Mouse (Mus musculus) frontal cortex, postnatal 14 days (tissue): Measurements from ENCODE around the gene Ggta1.

Experiments used
- DNase-seq, 2 experiments: peaks; one replicate each; pipeline ENCODE4 v3.0.0; 2022; ENCODE audit warnings: low spot score in 2 of 2

Gene Ggta1

DNA sequence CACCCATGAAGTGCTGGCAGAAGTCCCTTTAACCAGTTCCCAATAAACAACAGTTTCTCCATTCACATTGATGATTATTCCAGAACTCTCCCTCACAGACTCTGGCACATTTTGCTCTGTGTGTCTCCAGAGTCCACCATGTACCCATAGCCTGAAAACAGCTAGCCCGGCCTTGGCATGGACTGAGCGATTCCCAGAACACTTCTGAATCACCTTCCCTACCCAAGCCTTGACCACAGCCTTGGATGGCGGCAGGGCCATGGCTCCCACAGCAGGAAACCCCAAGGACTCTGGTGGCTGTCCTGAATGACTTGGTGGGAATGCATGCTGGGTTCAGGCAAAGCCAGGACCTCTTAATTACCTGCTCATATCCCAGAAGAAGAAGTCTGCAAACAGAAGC, 22.6 kb downstream of the Ggta1 start:
- DNase-seq: no peak

DNA sequence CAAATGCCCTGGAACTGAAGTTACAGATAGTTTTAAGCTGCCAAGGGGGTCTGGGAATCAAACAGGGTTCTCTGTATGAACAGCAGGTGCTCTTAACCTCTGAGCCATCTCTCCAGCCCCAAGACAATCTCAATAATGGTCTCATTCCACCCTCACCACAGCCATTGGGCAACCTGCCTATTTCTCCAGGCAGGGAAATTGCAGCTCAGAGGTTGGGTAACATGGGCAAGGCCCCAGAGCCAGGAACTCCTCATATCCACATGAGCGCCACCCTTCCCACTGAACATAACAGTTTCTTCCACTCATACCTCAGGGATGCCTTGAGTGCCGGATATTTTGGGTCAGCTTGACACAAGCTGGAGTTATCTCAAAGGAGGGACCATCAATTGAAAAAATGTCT, 25.2 kb downstream of the Ggta1 start:
- DNase-seq: no peak

DNA sequence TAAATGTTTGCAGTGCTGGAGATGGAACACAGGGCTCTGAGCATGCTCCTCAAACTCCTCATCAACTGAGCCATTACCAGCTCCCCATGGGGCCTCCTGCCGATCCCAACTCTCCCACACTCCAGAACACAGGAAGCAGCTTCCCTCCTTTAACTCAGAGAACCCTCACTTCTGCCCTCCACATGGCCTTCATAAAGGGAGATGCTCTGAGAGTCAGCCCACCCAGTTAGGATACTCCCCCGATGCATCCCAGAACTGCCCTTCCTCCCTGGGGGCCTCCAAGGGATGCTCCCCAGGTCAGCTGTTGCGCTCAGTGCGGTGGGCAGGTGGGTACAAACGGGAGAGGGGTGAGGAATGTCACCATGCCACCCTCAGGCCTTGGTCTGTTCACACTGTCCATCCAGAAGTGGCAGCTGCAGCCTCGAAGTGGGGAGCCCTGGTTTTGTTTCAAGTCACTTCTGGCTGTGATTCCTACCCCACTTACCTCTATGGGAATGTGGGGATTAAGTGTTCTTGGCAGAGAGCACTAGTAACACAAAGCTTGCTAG, 28.4 kb downstream of the Ggta1 start:
- DNase-seq: no peak

DNA sequence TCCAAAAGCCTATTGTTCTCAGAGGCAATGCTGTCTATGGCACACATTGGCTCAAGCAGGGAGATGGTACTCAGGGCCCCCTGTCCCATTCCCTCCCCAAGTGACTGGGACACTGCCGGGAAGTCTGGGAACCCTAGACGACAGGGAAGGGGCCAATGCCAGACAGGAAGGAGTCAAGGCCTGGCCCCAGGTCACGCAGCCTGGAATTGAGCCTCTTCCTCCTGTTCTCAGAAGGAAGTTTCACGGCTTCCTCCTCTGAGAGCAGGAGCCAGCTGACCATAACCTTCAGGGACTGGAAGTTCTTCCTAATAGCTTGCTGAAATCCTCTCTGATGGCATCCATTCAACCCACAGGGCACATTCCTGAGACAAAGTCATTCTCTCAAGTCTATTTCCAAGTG, 29.6 kb downstream of the Ggta1 start:
- DNase-seq: no peak

DNA sequence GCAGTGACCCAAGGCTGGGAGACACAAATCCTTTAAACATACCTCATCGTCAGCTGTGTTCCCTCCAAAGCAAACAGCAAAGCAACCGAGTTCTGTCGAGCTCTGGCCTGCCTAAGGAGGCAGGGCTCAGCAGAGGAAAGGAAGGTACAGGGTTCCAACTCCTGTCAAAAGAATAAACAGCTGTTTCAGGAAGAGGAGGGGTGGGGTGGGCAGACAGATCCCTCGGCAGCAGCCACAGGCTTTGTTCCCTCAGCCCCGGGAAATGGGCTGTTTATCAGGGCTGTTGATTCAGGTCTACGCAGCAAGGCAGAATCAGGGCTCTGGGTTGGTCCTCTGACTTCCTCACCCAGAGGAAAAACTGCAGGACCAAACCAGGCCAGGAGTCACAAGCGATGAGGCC, 30.6 kb downstream of the Ggta1 start:
- DNase-seq: no peak

DNA sequence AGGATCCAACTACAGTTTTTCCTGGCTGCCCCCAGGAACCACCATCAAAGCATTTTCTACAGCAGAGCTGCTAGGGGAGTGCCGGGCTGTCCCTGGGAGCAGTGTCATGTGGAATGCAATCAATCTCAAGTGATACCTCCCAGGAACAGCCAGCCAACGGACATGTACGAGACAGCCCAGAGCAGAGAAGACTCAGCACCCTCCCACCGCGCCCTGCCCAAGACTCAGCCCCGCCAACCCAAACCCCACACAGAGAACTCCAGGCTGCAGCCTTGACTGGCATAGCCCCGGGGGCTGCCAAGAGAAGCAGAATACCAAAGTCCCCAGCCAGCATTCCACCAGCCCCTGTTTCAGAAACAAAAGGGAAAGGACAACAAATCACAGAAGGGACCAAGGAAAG, 31.0 kb downstream of the Ggta1 start:
- DNase-seq: no peak

DNA sequence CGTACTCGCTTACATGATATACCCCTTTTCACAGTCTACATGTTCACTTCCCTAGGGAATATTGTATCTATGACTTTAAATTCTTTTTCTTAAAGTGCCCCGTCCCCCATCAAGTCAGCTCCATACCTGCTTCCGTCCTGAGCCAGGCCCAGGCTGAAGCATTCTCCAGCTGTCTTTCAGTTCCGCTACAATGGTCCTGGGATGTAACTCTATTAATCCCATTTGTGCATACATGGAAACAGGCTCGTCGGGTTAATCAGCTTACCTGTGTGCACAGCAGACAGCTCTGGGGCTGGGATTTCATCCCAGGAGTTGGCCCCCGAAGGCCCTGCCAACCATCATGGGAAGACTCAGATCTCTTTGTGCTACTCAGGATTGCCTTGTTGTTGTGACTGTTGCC, 32.2 kb downstream of the Ggta1 start:
- DNase-seq: no peak

DNA sequence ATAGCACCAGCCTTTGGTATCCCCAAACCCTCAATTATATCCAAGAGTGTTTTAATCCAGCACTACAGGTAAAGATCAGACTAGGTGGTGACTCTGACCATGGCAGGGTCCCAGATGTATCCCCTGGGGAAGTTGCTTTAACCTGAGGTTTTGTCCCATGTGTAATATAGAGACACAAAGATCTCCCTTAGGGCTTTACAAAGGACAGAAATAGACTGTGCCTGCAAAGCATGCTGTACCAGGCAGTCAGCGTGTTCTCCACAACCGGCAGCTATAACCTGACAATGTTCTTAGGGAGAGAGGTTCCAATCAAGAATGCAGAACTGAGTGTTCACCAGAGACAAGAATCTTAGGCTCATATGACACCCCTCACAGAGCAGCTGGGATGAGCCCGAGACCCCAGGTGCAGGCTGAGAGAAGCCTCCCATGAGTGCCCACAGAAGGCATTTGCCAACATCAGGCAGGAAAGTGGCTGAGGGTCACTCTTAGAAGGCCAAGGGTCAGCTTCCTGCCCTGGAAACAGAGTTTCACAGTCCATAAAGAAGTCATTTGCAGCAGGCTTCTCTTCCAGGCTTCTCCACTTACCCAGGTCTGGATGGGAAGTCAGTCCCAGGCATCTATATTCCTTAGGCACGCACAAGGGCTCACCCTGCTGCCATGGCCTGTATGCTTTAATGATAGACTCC, 34.3 kb downstream of the Ggta1 start:
- DNase-seq: no peak

DNA sequence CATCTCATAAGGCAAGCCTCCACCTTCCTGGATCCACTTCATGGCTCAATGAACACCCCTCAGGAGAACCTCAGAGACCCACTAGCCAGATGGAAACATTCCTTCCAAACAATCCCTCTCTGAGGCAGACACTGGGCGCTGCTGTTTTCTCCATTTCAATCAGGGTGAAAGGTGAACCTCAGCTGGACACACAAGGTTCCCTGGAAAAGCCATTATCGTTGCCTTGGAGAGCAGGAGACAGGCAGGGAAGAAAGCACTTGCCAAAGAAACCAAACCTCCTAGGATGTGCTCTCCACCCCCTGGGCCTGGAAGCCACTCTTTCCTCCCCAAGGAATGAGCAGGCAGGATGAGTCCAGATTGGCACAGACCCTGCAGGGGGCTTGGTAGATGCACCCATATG, 35.5 kb downstream of the Ggta1 start:
- no peak for DNase-seq

DNA sequence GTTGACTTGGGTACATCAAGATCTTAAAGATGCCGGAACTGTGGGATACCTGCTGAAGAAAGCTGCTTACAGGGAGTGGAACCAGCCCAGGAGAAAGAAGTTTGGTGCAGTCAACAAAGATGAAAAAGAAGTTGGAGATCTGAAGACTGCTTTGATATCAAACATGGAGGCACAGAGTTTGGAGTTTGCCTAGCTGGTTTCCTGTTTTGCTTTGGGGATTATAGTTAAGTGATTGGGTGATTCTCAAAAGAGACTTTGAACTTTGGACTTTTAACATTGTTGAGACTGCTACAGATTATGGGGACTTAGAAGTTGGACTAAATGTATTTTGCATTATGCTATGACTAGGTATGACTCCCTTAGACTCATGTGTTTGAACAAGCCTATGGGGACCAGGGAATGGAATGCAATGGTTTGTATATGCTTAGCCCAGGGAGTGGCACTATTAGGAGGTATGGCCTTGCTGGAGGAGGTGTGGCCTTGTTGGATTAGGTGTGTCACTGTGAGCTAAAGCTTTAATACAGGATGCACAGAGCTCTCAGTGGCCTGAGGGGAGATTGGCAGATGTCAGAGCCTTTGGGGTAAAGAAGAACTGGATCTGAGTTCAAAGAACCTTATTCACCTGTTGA, 39.2 kb downstream of the Ggta1 start:
- no peak for DNase-seq

DNA sequence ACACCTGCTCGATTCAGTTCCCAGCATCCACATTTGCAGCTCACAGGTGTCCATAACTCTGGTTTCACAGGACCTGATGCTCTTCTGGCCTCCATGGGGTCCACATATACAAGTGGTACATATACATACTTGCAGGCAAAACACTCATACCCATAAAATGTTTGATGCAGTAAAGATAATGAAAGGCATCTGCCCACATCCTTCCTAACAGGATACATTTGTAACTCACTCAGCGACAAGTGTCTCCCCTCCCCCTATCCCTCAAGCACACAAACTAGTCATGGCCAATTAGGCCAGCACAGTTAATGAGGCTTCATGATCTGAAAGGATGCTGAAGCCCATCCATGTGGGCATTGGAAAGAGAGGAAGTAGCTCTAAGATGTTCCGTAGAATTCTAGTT, 40.6 kb downstream of the Ggta1 start:
- DNase-seq: no peak

DNA sequence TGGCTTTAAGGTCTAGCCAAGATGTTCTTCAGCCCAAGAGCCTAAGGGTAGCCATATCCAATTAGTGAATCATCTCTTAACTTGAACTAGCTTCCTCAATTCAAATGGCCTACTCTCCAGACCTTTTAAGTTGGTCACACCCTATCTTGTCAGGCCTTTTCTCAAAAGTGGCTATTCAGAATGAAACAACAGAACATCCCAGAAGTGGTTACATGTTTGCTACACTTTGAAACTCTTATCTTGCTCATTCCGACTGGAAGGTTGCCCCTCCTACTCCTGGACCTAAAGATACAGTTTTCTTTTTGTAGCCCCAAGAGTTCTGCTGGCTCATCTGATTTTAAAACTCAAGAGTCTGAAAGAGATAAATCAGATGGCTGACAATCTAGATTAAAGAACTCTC, 42.4 kb downstream of the Ggta1 start:
- no peak for DNase-seq

DNA sequence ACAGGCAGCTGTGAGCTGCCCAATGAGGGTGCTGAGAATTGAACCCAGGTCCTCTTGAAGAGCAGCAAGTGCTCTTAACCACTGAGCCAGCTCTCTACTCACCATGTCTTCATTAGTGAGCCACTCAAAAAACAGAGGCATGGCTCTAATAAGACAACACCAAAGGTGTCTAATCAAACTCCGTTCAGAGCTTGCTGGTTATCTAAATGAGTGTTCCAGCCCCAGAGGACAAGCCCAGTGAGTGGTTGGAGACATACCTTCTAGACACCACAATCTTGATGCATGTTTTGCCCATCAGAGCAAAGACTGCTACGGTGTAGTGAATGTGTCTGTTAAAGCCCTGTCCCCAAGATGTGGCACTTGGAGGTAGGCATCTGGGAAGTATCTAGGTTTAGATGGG, 43.4 kb downstream of the Ggta1 start:
- DNase-seq: no peak

DNA sequence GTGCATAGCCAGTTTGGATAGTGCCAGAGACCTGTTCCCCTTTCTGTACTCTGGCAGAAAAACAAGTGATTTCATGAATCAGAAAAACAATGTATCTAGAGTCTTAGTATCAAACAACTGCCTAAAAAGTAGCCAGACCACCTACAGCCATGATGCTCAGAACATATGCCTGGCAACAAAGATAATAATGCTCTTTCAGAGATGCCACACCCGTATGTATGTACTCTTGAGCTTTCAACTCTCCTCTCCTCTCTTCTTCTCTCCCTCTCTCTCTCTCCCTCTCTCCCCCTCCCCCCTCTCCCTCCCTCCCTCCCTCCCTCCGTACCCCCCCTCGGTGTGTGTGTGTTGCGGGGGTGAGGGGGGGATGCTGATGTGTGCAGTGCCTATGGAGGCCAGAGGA, 43.8 kb downstream of the Ggta1 start:
- DNase-seq: no peak

DNA sequence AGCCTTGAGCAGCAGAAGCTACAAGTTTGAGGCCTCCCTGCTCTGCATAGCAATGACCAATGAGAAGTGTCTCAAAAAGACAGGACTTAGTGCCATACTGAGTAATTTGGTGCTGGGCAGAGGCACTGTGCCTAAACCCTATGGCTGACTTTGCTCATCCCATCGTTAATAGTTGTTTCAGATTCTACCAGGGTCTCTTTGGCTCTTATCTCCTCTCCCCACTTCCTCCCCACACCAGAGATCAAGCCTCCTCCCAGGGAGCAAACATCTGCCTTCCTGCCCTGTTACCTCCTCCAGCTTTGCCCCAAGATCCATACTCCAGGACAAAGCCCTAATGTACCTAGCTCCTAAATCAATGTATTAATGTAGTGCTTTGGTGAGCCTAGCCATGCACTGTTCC, 45.8 kb downstream of the Ggta1 start:
- no peak for DNase-seq

DNA sequence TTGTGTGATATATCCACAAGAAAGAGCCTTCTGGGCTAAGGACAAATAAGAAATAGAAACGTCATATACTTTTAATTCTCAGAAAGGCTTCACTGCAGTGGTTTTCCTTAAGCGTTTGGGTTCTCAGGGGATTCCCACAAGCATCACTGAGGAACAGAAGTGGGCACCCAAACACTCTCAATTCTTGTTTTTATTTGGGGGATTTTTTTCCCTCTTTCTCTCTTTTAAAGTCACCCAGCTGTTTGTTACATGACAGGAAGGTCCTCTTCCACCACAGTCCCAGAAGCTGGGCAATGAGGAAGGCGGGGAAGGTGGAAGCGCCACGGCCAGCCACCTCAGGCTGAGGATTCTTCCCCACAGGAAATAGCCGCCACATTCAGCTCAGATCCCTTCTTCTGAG, 46.6 kb downstream of the Ggta1 start:
- DNase-seq: no peak

DNA sequence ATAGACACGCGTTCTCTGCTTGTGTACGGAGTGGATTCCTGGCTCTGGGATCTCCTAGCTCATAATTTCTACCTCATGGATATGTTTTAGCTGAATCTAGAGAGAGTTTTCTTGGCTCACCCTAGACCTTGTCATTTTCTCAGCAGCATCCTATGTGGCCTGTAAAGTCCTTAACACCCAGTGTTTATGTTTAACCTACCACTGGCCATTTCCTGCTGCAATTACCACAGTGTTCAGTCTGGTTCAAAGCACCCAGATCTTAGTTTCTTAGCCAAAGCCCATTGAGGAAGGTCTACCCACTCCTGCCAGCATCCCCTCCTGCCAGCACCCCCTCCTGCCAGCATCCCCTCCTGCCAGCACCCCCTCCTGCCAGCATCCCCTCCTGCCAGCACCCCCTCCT, 50.2 kb downstream of the Ggta1 start:
- no peak for DNase-seq

DNA sequence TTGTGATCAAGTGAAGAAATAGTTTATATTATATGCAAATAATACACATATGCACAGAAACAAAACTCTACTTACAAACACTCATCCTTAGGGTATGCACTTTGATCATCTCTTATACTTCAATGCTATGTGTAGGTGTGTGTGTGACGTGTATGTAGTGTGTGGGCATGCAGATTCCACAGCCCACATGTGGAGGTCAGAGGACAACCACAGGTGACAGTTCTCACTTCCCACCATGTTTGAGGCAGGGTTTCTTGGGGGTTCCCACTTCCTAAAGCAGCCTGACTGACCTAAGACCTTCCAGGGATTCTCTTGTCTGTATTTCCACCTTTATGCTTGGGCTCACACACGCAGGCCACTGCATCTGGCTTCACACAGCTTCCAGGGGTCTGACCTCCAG, 50.8 kb downstream of the Ggta1 start:
- no peak for DNase-seq

DNA sequence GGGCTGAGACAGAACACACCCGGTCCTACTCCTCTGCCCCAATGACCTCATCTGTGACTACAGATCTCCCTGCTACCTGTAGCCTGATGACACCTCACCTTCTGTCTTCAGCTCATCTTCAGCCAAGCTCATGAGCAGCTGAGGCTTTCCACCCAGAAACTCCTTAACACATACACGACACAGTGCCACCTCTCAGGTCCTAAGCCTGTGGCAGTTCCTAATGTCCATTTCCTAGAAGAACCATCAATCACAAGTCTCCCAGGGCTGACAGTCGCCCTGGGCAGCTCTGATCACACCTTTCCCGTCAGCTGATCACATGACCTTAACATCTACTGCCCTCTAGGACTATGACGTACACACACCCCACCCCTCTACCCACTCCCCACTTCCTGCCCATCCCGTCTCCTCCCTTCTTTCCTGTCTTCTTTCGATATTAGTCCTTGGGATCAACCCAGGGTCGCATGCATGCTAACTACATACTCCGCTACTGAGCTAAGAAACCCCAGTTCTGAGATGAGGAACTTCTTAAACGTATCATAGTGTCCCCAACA, 51.3 kb downstream of the Ggta1 start:
- no peak for DNase-seq

DNA sequence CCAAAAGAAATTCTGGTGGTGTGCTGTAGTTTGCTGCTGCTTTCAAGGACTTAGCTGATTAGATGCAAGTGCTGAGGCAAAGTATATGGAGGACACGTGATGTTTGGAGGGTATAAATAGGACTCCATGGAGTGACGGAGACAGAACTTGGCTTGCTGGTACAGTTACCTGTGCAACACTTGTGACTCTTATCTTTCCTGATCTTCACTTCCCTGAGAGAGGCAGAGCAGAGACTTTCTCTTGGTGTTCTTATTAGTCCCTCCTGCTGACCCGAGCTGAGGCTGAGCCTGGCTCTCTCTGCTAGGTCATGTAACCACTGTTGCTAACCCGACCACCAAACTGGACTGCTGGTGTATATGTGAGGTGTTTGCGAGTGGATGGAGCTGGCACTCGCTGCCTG, 53.6 kb downstream of the Ggta1 start:
- DNase-seq: no peak

DNA sequence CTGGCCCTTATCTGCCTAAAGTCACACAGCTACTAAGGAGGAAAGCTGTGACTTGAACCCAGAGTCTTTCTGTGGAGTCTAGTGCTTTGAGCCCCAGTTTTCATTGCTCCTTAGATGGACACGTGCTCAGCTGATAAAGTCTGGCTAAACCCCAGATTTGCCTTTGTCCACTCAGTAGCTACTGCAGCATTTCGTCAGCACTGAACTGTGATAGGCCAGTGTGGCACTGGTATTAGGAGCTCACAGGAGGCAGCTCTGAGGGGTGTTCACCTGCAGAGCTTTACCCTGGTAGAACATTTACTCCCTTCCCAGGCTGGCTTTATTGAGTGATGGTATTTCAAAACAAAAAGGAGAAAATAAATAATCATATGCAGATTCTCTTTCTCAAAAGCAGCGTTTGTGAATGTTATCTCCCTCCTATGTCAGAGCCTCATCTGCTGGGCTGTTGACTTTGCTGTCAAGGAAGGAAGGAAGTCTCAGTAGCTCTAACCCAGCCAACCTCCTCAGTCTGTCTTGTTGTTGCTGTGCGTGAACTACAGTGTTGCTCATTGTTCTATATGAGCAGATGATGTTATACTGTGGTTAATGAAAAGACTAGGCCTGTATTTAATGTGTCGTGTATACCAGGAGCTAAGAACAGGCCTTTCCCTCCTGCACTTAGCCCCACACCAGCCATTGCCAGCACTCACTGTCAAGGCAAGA, 54.5 kb downstream of the Ggta1 start:
- DNase-seq: no peak

DNA sequence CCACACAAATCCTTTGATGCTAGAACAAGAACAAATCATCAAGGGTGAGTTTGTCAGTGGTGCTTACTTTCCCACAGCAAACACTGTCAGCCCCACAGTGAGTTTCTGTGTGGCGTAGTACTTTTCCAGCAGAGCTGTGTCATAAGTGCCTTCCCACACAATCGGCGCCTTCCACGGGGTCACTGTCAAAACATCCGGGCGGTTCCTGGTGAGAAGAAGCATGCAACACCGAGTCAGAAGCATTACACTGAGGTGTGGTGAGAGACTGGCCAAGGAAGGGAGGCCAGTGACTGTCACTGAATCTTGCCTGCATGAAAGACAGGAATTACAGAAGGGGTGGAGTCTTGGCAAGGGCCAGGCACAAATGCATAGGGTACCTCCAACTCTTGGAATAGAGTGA, 55.2 kb downstream of the Ggta1 start:
- no peak for DNase-seq

DNA sequence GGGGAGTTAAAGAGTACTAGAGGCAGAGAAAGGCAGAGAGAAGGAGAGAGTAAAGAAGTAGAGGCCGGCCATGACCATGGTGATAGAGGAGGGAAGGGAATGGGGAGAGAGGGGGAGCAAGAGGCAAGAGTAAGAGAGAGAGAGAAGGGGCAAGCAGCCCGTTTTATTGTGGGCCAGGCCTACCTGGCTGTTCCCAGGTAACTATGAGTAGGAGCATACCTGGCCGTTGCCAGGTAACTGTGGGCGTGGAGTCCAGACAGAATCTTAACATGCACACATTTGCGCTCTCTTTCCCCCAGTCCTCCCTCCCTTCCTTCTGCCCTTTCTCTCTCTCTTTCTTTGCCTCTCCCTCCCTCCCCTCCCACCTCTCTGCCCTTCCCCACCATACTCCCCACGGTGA, 55.8 kb downstream of the Ggta1 start:
- DNase-seq: no peak
